Mouse (Mus musculus): ENCODE measurements around the gene Fcgrt.

Fcgrt gene

GRCm38 (mm10) chr7:45056972-45057348 lies 46.7 kb downstream of the Fcgrt start:
- no peak for DNase-seq (ENCODE audit: extremely low read depth, low read depth)

DNA sequence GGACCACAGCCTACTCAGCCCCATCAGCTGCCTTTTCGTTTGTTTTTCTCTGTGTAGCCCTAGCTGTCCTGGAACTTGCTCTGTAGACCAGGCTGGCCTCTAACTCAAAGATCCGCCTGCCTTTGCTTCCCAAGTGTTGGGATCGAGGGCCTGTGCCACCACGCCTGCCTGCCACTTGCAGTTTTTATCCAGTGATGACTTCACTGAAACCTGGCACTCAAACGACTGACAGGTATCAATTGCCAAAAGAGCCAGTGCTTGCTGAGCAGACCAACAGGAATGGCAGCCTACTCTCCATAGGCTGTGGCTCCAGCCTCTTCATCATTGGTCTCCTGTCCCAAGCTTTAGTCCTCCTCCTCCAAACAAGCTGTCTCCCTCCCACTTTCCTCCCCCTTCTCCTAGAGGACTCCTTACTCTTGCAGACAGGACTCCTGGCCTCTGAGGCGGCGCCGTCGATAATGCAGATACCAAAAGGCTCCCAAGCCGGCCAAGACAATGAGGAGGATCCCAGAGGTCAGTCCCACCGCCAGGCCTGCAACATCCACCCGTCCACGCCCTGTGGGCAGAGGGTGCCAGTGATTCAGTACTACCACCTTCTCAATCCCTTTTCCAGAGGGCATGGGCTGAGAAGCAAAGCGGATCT lies 47.2 kb downstream of the Fcgrt start:
- DNase-seq (ENCODE audit: extremely low read depth, low read depth), result no peak

GRCm38 (mm10) chr7:45053931-45054510 lies 49.6 kb downstream of the Fcgrt start:
- peak; percentile 98 for DNase-seq (ENCODE audit: extremely low read depth, low read depth)

DNA sequence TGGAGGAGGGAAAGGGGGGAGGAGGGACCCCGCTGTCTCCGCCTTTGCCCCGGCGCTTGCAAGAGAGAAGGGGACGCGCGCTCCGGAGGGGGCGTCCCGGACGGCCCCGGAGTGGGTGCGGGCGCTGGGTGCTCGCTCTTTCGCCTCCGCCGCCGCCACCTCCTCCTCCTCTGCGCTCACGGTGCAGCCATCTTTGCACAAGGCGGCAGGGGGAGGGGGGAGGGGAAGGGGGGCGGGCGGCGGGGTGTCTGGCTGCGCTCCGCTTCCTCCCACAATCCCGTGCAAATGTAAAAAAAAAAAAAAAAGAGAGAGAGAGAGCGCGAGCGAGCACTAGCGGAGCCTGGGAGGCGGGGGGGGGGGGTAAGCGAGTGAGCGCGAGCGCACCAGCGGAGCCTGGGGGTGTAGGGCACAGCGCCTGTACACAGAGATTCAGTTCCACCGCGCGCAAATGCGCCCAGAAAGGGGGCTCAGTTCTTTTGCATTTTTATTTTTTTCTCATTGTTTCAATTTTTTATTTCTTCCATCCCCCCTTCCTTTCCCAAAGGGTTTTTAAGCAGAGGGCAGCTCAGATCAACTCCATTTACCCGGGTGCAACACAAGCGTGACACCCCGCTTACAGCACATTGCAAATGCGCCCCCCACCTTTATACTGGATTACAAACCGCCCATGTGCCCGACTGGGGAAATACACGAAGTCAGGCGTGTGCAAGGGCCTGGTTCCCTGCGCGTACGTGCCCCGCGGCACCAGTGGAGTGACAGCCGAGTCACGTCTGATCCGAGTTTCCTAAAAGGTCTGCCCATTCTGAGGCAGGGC lies 50.3 kb downstream of the Fcgrt start:
- peak; percentile 60 for DNase-seq (ENCODE audit: extremely low read depth, low read depth)

DNA sequence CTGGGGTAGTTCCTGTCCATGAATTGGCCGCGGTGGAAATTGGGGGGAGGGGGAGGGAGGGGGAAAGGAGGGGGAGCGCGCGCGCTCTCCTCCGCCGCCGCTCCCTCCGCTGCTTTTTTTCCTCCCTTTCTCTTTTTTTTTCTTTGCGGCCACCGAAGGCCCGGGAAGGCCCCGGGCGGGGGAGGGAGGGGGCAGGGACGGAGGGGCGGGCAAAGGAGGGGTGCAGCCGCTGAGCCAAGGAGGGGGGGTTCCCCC lies 50.9 kb downstream of the Fcgrt start, which contains the start of gene Prr12:
TSS of gene Prr12 (minus strand) at position 20 of the 255 bp plus-strand sequence.
- DNase-seq (ENCODE audit: extremely low read depth, low read depth), result no peak

DNA sequence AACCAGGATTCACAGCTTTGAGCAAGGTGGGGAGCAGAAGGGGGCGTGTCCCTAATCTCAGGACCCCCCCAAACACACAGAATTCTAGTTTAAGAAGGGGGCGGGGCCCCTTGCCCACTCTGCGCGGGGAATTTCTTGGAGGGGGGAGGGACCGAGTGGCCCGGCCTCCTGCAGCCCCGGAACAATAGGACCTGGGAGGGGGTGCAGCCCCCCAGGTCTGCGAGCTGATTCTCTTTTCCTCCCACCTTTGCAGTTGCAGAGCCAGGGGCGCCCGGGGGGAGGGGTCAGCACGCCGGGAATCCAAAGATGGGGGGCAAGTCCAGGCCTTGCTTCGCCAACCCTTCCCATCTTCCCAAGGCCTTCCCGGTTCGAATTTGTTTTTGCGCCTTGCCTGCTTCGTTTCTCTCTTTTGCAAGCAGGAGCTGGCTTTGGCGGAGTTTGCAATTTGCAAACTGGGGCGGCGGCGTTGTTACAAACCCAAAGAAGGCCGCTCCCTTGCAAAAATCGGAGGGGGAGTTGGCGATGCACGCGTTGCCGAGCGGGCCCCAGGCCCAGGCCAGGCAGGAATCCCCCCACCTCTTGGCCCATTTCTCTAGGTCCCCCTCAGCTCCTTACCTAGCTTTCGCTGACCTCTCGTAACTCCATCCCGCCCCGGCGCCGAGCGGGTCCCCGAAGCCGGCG lies 51.3 kb downstream of the Fcgrt start:
- no peak for DNase-seq (ENCODE audit: extremely low read depth, low read depth)

DNA sequence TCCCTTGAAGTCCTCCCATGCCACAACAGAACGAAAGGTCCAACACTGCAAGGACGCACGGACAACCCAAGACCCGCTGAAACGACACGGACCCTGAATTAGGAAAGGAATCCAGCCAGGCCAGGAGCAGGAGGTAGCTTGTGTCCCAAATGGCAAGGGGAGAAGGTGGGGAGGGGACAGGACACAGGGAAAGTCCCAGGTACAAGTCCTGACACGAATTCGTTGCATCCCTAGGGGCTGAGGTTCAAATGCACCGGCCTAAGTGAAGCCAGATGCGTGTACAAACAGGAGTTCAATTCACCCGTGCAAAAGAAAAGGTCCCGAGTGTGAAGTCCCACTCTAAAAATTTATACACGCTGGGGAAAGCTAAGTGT lies 52.1 kb downstream of the Fcgrt start:
- no peak for DNase-seq (ENCODE audit: extremely low read depth, low read depth)

DNA sequence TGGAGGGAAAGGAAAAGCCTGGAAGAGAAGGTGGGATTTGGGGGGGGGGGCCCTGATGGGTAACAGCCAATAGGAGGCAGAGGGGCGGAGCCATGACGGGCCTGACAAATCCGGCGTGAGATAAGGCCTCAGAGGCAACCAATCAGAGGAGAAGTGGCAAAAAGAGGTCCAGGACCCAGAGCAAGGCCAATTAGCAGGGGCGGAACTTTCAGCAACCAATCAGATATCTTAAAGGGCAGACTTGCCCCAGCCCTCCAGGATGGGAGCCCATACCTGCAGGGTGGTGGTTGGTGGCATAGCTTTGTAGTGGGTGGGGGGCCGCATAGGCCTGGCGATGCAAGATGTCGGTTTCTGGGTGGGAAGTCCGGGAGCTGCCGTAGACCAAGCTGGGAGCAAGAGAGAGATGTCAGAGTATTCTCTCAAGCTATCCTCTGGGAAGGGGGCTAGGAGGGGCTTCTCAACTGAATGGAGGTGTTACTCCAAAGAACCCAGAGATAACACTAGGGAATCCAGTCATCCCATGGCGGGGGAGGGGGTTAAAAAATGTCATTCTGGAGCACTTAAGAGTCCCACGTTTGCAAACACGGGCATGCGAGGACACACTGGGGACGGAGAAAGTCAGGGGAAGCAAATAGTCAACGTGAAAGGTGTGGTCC lies 52.6 kb downstream of the Fcgrt start:
- peak; percentile 92 for DNase-seq (ENCODE audit: extremely low read depth, low read depth)

GRCm38 (mm10) chr7:45048923-45049657 lies 54.6 kb downstream of the Fcgrt start:
- no peak for DNase-seq (ENCODE audit: extremely low read depth, low read depth)

DNA sequence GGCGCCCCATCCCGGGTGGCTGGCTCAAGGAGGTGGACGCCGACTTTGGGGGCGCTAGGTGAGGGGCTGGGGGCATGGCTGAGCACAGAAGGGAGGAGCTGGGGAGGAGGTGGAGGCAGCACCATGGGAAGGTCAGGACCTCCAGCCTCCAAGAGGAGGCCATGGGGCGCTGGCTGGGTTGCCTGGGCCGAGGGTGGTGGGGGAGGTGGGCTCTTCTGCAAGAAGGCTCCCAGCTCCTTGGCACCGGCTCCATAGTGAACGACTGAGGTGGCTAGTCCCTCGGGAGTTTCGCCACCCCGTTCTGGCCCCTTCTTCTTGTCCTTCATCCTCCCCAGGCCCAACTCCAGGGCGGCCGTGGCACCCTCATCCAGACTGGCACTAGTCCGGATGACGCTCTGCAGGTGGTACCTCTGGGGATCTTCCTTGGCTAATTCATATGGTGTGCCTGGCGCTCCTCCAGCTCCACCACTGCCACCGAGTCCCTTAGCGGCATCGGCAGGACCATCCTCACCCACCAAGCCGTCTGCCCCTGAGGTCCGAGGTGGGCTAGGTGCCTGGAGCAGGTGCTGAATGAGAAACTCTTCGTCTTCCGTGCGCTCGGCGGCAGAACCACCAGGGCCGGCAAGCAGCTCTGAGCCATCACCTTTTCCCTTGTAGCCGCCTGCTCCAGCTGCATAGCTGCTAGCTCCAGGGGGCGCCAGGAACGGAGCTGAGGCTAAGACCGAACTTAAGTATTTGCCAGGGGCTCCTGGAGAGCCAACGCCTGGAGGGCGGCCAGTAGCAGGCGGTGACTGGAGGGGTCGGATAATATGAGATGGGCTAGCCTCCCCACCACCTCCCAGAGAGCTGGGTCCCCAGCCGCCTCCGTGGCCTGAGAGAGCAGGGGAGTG lies 55.4 kb downstream of the Fcgrt start:
- no peak for DNase-seq (ENCODE audit: extremely low read depth, low read depth)

DNA sequence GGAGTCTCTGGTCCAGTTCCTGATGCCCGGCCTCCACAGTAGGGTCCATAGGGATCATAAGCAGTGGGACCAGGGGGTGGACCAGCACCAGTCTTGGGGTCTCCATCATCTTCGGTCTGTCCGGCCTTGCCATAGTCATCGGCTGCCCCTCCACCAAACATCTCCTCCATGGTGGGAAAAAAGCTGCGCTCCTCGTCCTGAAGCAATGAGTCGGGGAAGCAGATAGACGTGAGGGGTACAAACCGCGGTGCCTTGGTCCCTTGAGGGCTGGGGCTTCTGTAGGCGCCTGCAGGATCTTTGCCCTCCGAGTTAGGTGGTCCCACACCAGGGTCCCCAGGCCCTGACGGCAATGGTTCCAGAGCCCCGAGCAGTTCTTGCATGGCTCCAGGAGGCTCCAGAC lies 56.2 kb downstream of the Fcgrt start:
- no peak for DNase-seq (ENCODE audit: extremely low read depth, low read depth)

GRCm38 (mm10) chr7:45046853-45047350 lies 56.7 kb downstream of the Fcgrt start:
- no peak for DNase-seq (ENCODE audit: extremely low read depth, low read depth)

GRCm38 (mm10) chr7:45045741-45046140 lies 57.9 kb downstream of the Fcgrt start:
- DNase-seq (ENCODE audit: extremely low read depth, low read depth), result no peak

- DNase-seq (ENCODE audit: extremely low read depth, low read depth), result no peak
These were observed 60.3 kb downstream of the Fcgrt start for GRCm38 (mm10) chr7:45043307-45043706.
